Mouse (Mus musculus) myocyte (in vitro differentiated cells): ENCODE data around the gene Ascl2. TPM values are rescaled to one million over a fixed set of nuclear protein-coding genes. Genes with fewer than 3 reads are reported as not detected.

Source experiments
- H3K27me3 ChIP-seq: one replicate; pipeline ENCODE4 v1.6.1; 2011; ENCODE audit not compliant: control insufficient read depth, insufficient read depth, insufficient read length
- H3K36me3 ChIP-seq: one replicate; pipeline ENCODE4 v1.6.1; 2011; ENCODE audit not compliant: control insufficient read depth, insufficient read depth
- H3K4me2 ChIP-seq: one replicate; pipeline ENCODE4 v1.6.1; 2011; ENCODE audit warnings: low read depth, control low read depth
- H3K4me3 ChIP-seq: one replicate; pipeline ENCODE4 v1.5.1; 2011; ENCODE audit warnings: mild to moderate bottlenecking, control low read depth, moderate library complexity
- H3K79me2 ChIP-seq: one replicate; pipeline ENCODE4 v1.6.1; 2011; ENCODE audit not compliant: control insufficient read depth, insufficient read depth
- H3ac ChIP-seq: one replicate; pipeline ENCODE4 v1.6.1; 2011; ENCODE audit not compliant: control insufficient read depth, insufficient read length
- CEBPB ChIP-seq: IDR thresholded peaks from 2 replicates; pipeline ENCODE4 v1.6.1; 2011; ENCODE audit warnings: mild to moderate bottlenecking, moderate library complexity; ENCODE audit not compliant: poor library complexity, insufficient read depth, severe bottlenecking
- E2F4 ChIP-seq: IDR thresholded peaks from one replicate; pipeline ENCODE4 v1.6.1; 2011; ENCODE audit warnings: mild to moderate bottlenecking, control low read depth, moderate library complexity; ENCODE audit not compliant: insufficient read depth
- MAX ChIP-seq: IDR thresholded peaks from one replicate; pipeline ENCODE4 v1.6.1; 2011; ENCODE audit warnings: low read depth, mild to moderate bottlenecking, control low read depth
- MYOD1 ChIP-seq, 3 experiments: IDR thresholded peaks; one replicate each; pipeline ENCODE4 v1.6.1; 2011; ENCODE audit warnings: control low read depth in 2 of 3, low read depth in 2 of 3, mild to moderate bottlenecking in 2 of 3, moderate library complexity in 1 of 3; ENCODE audit not compliant: insufficient read length in 2 of 3, control insufficient read depth in 1 of 3
- MYOG ChIP-seq, 3 experiments: IDR thresholded peaks; one replicate each; pipeline ENCODE4 v1.6.1; 2011; ENCODE audit warnings: control low read depth in 2 of 3, low read depth in 2 of 3, mild to moderate bottlenecking in 2 of 3; ENCODE audit not compliant: insufficient read length in 2 of 3, control insufficient read depth in 1 of 3, insufficient read depth in 1 of 3
- POLR2A ChIP-seq: IDR thresholded peaks from one replicate; pipeline ENCODE4 v1.6.1; 2011; ENCODE audit warnings: low read depth, mild to moderate bottlenecking, control low read depth, moderate library complexity; ENCODE audit not compliant: insufficient read length
- POLR2AphosphoS2 ChIP-seq: IDR thresholded peaks from one replicate; pipeline ENCODE4 v1.6.1; 2011; ENCODE audit warnings: low read depth, control low read depth; ENCODE audit not compliant: insufficient read length
- REST ChIP-seq: IDR thresholded peaks from one replicate; pipeline ENCODE4 v1.6.1; 2011; ENCODE audit warnings: mild to moderate bottlenecking, control low read depth, moderate library complexity; ENCODE audit not compliant: insufficient read depth, insufficient read length
- SRF ChIP-seq: IDR thresholded peaks from one replicate; pipeline ENCODE4 v1.6.1; 2011; ENCODE audit warnings: low read depth; ENCODE audit not compliant: control insufficient read depth, insufficient read length
- TCF12 ChIP-seq: IDR thresholded peaks from one replicate; pipeline ENCODE4 v1.6.1; 2011; ENCODE audit warnings: mild to moderate bottlenecking, control low read depth; ENCODE audit not compliant: poor library complexity, insufficient read depth, severe bottlenecking
- TCF3 ChIP-seq: IDR thresholded peaks from one replicate; pipeline ENCODE4 v1.6.1; 2011; ENCODE audit warnings: low read depth, control low read depth; ENCODE audit not compliant: insufficient read length
- USF1 ChIP-seq: IDR thresholded peaks from one replicate; pipeline ENCODE4 v1.6.1; 2011; ENCODE audit warnings: low read depth, mild to moderate bottlenecking, control low read depth, moderate library complexity
- polyA plus RNA-seq: library from polyadenylated mRNA; unstranded; fragments of >200 nt; fragmentation: generic; extraction: Trizol; gene quantifications from one replicate; pipeline ENCODE4 v1.2.1, GENCODE M21; 2012; ENCODE audit warnings: missing spikeins

The Ascl2 gene
- not detected for polyA plus RNA-seq

- Histone ChIP-seq H3ac (no peak within 1 kb of the TSS), H3K36me3 (no peaks in the 10 kb centered on the region), H3K4me3 (no peak within 1 kb of the TSS), H3K79me2 (no peaks in the 10 kb centered on the region), H3K27me3 (peaks cover 58% of the 10 kb centered on the region), H3K4me2 (no peak within 1 kb of the TSS)
- TF ChIP-seq TCF3 (no peak), REST (no peak), MYOG (IDR thresholded peaks at IDR 0.05; ENCODE audit: control insufficient read depth in 1 of 3, insufficient read depth in 1 of 3, insufficient read length in 2 of 3, low read depth in 2 of 3) (no peak)
Measured at GRCm38 (mm10) chr7:142968809-142969511, at the start of gene Ascl2. Gene Ascl2 (minus strand): TSS chr7:142969264.

- TF ChIP-seq POLR2AphosphoS2 = peak; percentile 9
- TF ChIP-seq MYOD1 (IDR thresholded peaks at IDR 0.05; ENCODE audit: control insufficient read depth in 1 of 3, insufficient read length in 2 of 3, low read depth in 2 of 3) = no peak
- no peak for TF ChIP-seq USF1
- TF ChIP-seq CEBPB = no peak
- TF ChIP-seq MYOG (IDR thresholded peaks at IDR 0.05; ENCODE audit: control insufficient read depth in 1 of 3, insufficient read depth in 1 of 3, insufficient read length in 2 of 3, low read depth in 2 of 3) = no peak
- Histone ChIP-seq H3K4me2 (no peak overlapping the region), H3K27me3 (no peaks in the 10 kb centered on the region), H3K36me3 (no peaks in the 10 kb centered on the region), H3ac (no peak overlapping the region), H3K79me2 (no peaks in the 10 kb centered on the region), H3K4me3 (no peak overlapping the region)
Measured at GRCm38 (mm10) chr7:143017181-143017580, 48.1 kb upstream of the Ascl2 start.

- no peaks in the 10 kb centered on the region for H3K36me3 ChIP-seq
- H3K79me2 ChIP-seq = no peaks in the 10 kb centered on the region
- TF ChIP-seq POLR2AphosphoS2 (no peak), MAX (no peak), MYOG (IDR thresholded peaks at IDR 0.05; ENCODE audit: control insufficient read depth in 1 of 3, insufficient read depth in 1 of 3, insufficient read length in 2 of 3, low read depth in 2 of 3) (no peak), E2F4 (no peak), CEBPB (no peak), REST (no peak), MYOD1 (IDR thresholded peaks at IDR 0.05; ENCODE audit: control insufficient read depth in 1 of 3, insufficient read length in 2 of 3, low read depth in 2 of 3) (no peak), POLR2A (no peak), TCF12 (no peak), TCF3 (no peak), SRF (no peak), USF1 (no peak)
- no peak overlapping the region for H3ac ChIP-seq
- H3K27me3 ChIP-seq = no peaks in the 10 kb centered on the region
- no peak overlapping the region for H3K4me3 ChIP-seq
- H3K4me2 ChIP-seq = peak overlapping the region; percentile 77
Measured at GRCm38 (mm10) chr7:143016424-143017142, 47.5 kb upstream of the Ascl2 start.

DNA sequence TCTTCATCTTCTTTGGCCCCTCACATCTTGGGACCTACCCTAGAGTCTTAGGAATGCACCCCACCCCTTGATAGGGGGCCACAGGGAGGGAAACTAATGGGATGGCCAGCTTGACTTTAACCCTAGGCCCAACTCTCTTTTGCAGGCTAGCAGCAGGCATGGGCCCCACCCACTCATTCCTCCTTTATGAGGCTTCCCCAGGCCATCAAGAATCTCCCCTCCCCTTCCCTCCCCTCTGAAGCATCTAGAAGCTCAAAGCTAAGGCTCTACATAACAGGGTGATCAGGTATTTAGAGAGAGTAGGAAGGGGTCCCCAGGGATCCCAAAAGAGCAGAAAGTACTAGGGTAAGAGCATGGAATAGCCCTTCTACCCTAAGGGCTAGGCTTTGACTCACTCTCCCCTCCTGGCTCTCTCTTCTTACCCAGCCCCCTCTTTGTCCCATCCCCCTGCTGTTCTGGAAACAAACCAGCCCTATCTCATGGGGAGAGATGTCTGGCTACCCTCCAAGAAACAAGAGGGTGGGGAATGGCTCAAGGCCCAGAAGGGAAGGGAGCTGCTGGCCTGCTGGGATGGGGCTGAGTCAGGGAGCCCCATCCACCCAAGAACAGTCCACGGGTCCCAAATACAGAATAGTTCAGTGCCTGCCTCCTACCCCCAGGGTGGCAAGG lies 46.8 kb upstream of the Ascl2 start:
- Histone ChIP-seq H3ac (no peak overlapping the region), H3K4me3 (no peak overlapping the region), H3K4me2 (peak overlapping the region; percentile 77), H3K27me3 (no peaks in the 10 kb centered on the region), H3K79me2 (no peaks in the 10 kb centered on the region), H3K36me3 (no peaks in the 10 kb centered on the region)
- TF ChIP-seq MYOG (IDR thresholded peaks at IDR 0.05; ENCODE audit: control insufficient read depth in 1 of 3, insufficient read depth in 1 of 3, insufficient read length in 2 of 3, low read depth in 2 of 3) (no peak), USF1 (no peak), CEBPB (no peak), TCF3 (no peak), POLR2AphosphoS2 (no peak), POLR2A (no peak), SRF (no peak), E2F4 (no peak), REST (no peak), MAX (no peak), TCF12 (no peak), MYOD1 (IDR thresholded peaks at IDR 0.05; ENCODE audit: control insufficient read depth in 1 of 3, insufficient read length in 2 of 3, low read depth in 2 of 3) (no peak)
